Mouse (Mus musculus): ENCODE results near the gene Vtcn1.
A peak's percentile ranks its signal among the peaks of the same experiment; 100 is the strongest.
"Not testable (repeated sequence)": the region's sequence is repeated elsewhere in the genome, so short reads cannot be mapped to it uniquely, and the experiment has no call there.

Gene Vtcn1

GRCm38 (mm10) chr3:100825225-100825965, at the start of gene Vtcn1:
TSS of gene Vtcn1 (plus strand) at chr3:100825459.
- DNase-seq (ENCODE audit: low spot score): no peak

GRCm38 (mm10) chr3:100776967-100777366, 48.3 kb upstream of the Vtcn1 start:
- no peak for DNase-seq (ENCODE audit: low spot score)

GRCm38 (mm10) chr3:100777568-100777967, 47.7 kb upstream of the Vtcn1 start:
- no peak for DNase-seq (ENCODE audit: low spot score)

- DNase-seq (ENCODE audit: low spot score): no peak
These were observed 39.2 kb upstream of the Vtcn1 start for GRCm38 (mm10) chr3:100786076-100786475.

- no peak for DNase-seq (ENCODE audit: low spot score)
These were observed 33.6 kb upstream of the Vtcn1 start for GRCm38 (mm10) chr3:100791670-100792069.

GRCm38 (mm10) chr3:100793345-100793744, 31.9 kb upstream of the Vtcn1 start:
- no peak for DNase-seq (ENCODE audit: low spot score)

- peak; percentile 33 for DNase-seq (ENCODE audit: low spot score)
These were observed 28.7 kb upstream of the Vtcn1 start for GRCm38 (mm10) chr3:100796571-100796970.

GRCm38 (mm10) chr3:100797166-100798145, 27.8 kb upstream of the Vtcn1 start:
- DNase-seq (ENCODE audit: low spot score): no peak

GRCm38 (mm10) chr3:100798872-100799422, 26.3 kb upstream of the Vtcn1 start:
- DNase-seq (ENCODE audit: low spot score): no peak

GRCm38 (mm10) chr3:100804975-100805374, 20.3 kb upstream of the Vtcn1 start:
- no peak for DNase-seq (ENCODE audit: low spot score)

- DNase-seq (ENCODE audit: low spot score): no peak
These were observed 19.3 kb upstream of the Vtcn1 start for GRCm38 (mm10) chr3:100805925-100806324.

GRCm38 (mm10) chr3:100810461-100810860, 14.8 kb upstream of the Vtcn1 start:
- DNase-seq (ENCODE audit: low spot score): no peak

GRCm38 (mm10) chr3:100811836-100812235, 13.4 kb upstream of the Vtcn1 start:
- DNase-seq (ENCODE audit: low spot score): no peak

- not testable (repeated sequence) for DNase-seq (ENCODE audit: low spot score)
These were observed 9.8 kb upstream of the Vtcn1 start for GRCm38 (mm10) chr3:100815490-100815889.

- no peak for DNase-seq (ENCODE audit: low spot score)
These were observed 6.5 kb upstream of the Vtcn1 start for GRCm38 (mm10) chr3:100818709-100819108.

- no peak for DNase-seq (ENCODE audit: low spot score)
These were observed 5.7 kb upstream of the Vtcn1 start for GRCm38 (mm10) chr3:100819571-100819970.

GRCm38 (mm10) chr3:100820852-100821251, 4.4 kb upstream of the Vtcn1 start:
- no peak for DNase-seq (ENCODE audit: low spot score)

- DNase-seq (ENCODE audit: low spot score): no peak
These were observed 4.0 kb upstream of the Vtcn1 start for GRCm38 (mm10) chr3:100821276-100821675.

- no peak for DNase-seq (ENCODE audit: low spot score)
These were observed 18.5 kb downstream of the Vtcn1 start for GRCm38 (mm10) chr3:100843784-100844183.

GRCm38 (mm10) chr3:100844366-100844765, 19.1 kb downstream of the Vtcn1 start:
- DNase-seq (ENCODE audit: low spot score): no peak

- DNase-seq (ENCODE audit: low spot score): no peak
These were observed 23.1 kb downstream of the Vtcn1 start for GRCm38 (mm10) chr3:100848348-100848747.

GRCm38 (mm10) chr3:100850468-100850867, 25.2 kb downstream of the Vtcn1 start:
- no peak for DNase-seq (ENCODE audit: low spot score)

All from testis, postnatal 14 days (tissue).